Mouse (Mus musculus): ENCODE results near the gene Map2k4.

GRCm38 (mm10) chr11:65664903-65665302 is 123.2 kb downstream of the Map2k4 start:
- TF ChIP-seq CTCF (IDR thresholded peaks at IDR 0.05; ENCODE audit: insufficient read depth, low read depth, low read length) (no peak), POLR2A (IDR thresholded peaks at IDR 0.05; ENCODE audit: insufficient read depth, low read depth, low read length) (no peak)
